Mouse (Mus musculus) megakaryocyte, embryonic 14.5 days (primary cell): Measurements from ENCODE around the gene Jarid2.

ENCODE experiments used
- FLI1 ChIP-seq: IDR thresholded peaks from 2 replicates; pipeline ENCODE4 v1.6.1; 2012; ENCODE audit warnings: low read length, inconsistent platforms, mixed read lengths
- GATA1 ChIP-seq: IDR thresholded peaks from 3 replicates; pipeline ENCODE4 v1.6.1; 2012; ENCODE audit warnings: mixed read lengths, low read length, inconsistent platforms, borderline replicate concordance

DNA sequence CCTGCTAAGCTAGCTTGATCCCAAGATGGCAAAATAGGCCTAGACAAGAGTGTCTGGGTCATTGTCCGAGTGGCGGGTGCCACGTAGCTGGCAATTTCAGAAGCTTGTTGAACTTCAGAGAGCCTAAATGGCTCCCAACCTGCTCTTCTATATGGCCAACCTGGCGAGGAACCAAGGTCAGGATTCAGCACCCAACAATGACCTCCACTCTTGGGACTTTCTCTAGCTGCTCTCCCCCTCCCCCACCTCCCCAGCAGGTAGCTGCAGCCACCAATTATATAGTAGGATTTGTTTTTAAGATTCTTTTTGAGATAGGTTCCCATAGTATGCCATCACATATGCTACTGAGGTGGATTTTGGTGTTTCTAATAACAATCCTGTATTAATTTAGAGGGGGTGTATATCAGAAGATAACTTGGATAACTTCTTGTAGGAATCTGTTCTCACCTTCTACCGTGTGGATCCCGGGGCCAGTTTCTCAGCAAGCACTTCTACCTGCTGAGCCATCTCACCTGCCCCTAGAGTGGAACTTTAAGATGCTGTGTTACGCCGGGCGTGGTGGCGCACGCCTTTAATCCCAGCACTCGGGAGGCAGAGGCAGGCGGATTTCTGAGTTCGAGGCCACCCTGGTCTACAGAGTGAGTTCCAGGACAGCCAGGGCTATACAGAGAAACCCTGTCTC lies 20.8 kb upstream of the Jarid2 start:
- TF ChIP-seq GATA1 (no peak), FLI1 (no peak)
